Mouse (Mus musculus) gastrocnemius, postnatal 10 days (tissue): ENCODE data around the gene Zbtb39. TPM values are rescaled to one million over a fixed set of nuclear protein-coding genes. Genes with fewer than 3 reads are reported as not detected.
"Not testable (repeated sequence)": the region's sequence is repeated elsewhere in the genome, so short reads cannot be mapped to it uniquely, and the experiment has no call there.

ENCODE experiments used
- DNase-seq: peaks from one replicate; pipeline ENCODE4 v3.0.0; 2021; ENCODE audit warnings: mixed read lengths
- total RNA-seq, 2 experiments: library from RNA; stranded (reverse); gene quantifications; 2 replicates each; pipeline ENCODE4 v1.2.3; 2021

The Zbtb39 gene
- total RNA-seq, 2 experiments from 2014 or later, result 5.9 to 6.0 TPM

DNA sequence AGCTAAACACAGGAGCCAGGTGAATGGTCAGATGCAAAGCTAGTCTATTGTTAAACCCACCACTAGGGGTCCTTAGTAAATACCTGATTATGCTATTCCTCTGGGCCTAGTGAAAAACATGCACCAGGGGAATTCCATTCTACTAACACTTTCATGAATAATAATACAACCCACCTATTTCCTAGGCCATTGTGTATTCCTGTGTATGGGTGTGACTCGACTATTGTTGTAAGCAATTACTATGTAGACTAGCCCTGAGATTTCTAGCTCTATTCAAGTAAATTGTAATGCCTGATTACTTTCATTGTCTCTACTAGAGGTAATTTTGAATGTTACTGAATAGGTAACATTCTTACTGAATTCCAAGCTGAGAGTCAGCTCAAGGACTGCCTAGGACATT is 46.1 kb downstream of the Zbtb39 start:
- not testable (repeated sequence) for DNase-seq

Other genes starting within 250 kb of the Zbtb39 start
- 100 to 1,000 TPM; 272 to 307 TPM for gene Stac3, start 237.9 kb upstream of the Zbtb39 start, total RNA-seq
- 10 to 100 TPM; 20.5 to 24.2 TPM for gene Ndufa4l2, start 224.6 kb upstream of the Zbtb39 start, total RNA-seq
- gene Shmt2, start 217.1 kb upstream of the Zbtb39 start, total RNA-seq, result 10 to 100 TPM; 30.5 to 33.4 TPM
- gene Nxph4, start 205.0 kb upstream of the Zbtb39 start, total RNA-seq, result 1 to 10 TPM; 1.6 to 1.9 TPM
- 100 to 1,000 TPM; 105 to 132 TPM for gene Lrp1, start 118.4 kb upstream of the Zbtb39 start, total RNA-seq
- 10 to 100 TPM; 15.8 to 24.4 TPM for gene Stat6, start 96.6 kb upstream of the Zbtb39 start, total RNA-seq
- gene Nemp1, start 72.6 kb upstream of the Zbtb39 start, total RNA-seq, result 1 to 10 TPM; 2.8 to 5.3 TPM
- 10 to 100 TPM in 1 of 2 experiments, 1 to 10 TPM in 1; 7.0 to 13.2 TPM for gene Nab2, start 71.0 kb upstream of the Zbtb39 start, total RNA-seq
- under 1 TPM; 0.21 to 0.54 TPM for gene Myo1a, start 34.4 kb upstream of the Zbtb39 start, total RNA-seq
- under 1 TPM in 1 of 2 experiments, not detected in 1; 0.38 TPM for gene Tac2, start 15.1 kb upstream of the Zbtb39 start, total RNA-seq
- gene Gpr182, start 12.2 kb downstream of the Zbtb39 start, total RNA-seq, result under 1 TPM; 0.38 to 0.47 TPM
- gene Rdh1, start 20.2 kb downstream of the Zbtb39 start, total RNA-seq, result under 1 TPM; 0.09 to 0.11 TPM
- gene Rdh16f1, start 20.2 kb downstream of the Zbtb39 start, total RNA-seq, result under 1 TPM in 1 of 2 experiments, not detected in 1; 0.34 TPM
- under 1 TPM in 1 of 2 experiments, not detected in 1; 0.56 TPM for gene Rdh9, start 36.8 kb downstream of the Zbtb39 start, total RNA-seq
- under 1 TPM in 1 of 2 experiments, not detected in 1; 0.09 TPM for gene Rdh16, start 61.6 kb downstream of the Zbtb39 start, total RNA-seq
- not detected for gene Rdh19, start 110.4 kb downstream of the Zbtb39 start, total RNA-seq
- not detected for gene Rdh16f2, start 126.9 kb downstream of the Zbtb39 start, total RNA-seq
- gene Rdh7, start 149.3 kb downstream of the Zbtb39 start, total RNA-seq, result under 1 TPM in 1 of 2 experiments, not detected in 1; 0.23 TPM
- not detected for gene Sdr9c7, start 159.0 kb downstream of the Zbtb39 start, total RNA-seq